Mouse (Mus musculus): ENCODE measurements at regions not wholly inside any gene's neighbourhood (a gene's known extent, or its start where the extent isn't known, plus 50 kb on each side); places are given as distances from the start of the nearest gene placed in this dataset.

DNA sequence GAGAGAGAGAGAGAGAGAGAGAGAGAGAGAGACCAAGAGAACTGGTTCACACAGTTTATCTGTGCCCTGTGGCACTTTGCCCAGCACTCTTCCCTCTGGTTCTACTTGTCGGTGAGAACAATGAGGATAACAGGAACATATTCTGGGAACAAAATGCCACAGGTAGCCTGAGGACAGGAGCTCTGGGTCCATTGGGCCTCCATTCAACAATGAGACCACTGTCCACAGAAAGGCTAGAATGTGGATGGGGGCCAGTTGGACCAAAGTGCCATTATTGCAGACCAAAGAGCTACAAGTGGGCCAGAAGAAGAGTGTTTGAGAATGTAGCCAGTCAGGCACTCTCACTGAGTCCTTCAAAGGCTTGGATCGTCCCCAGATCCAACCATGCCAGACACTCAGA, 600.2 kb upstream of the A1bg start:
- Histone ChIP-seq H3K79me2 (ENCODE audit: control insufficient read depth, insufficient read depth, low read length) (no peaks in the 10 kb centered on the region), H3K27me3 (ENCODE audit: control insufficient read depth, insufficient read depth, low read length) (no peaks in the 10 kb centered on the region), H3K9ac (ENCODE audit: low read depth, low read length) (no peak overlapping the region), H3K36me3 (ENCODE audit: control insufficient read depth, insufficient read depth, low read length) (no peaks in the 10 kb centered on the region), H3K4me3 (ENCODE audit: insufficient read depth, low read depth, low read length) (no peak overlapping the region), H3K4me1 (ENCODE audit: control insufficient read depth, insufficient read depth, low read length) (no peaks in the 10 kb centered on the region), H3K27ac (replicated peaks; ENCODE audit: insufficient read depth, low read depth, low read length) (no peak overlapping the region)
- no peak for TF ChIP-seq POLR2A (IDR thresholded peaks at IDR 0.05; ENCODE audit: extremely low read depth, insufficient read depth, low read length)
- TF ChIP-seq CTCF (IDR thresholded peaks at IDR 0.05; ENCODE audit: low read depth, low read length), result no peak
- 78% methylated on average over 2 of the region's 2 CpGs for WGBS
- no peak for DNase-seq (ENCODE audit: extremely low read depth, low read depth, low spot score)

DNA sequence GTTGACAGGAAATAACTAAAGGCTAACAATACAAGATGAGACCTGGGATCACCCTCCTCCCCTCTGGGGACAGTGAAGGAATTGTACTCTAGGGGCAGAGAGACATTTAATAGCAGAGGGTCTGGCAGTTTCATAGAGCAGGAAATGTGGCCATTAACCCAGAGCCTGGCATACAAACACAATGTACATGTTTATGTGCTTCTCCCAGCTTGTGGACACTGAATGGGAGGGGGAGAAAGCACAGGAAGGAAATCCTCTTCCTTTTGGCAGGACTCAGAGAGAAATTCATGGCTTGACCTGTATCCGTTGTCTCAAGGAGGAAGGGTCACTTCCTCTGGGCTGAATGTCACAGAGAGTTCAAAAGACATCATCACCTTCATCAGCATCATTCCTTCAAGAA, 594.5 kb upstream of the A1bg start:
- Histone ChIP-seq H3K27me3 (ENCODE audit: control insufficient read depth, insufficient read depth, low read length) (no peaks in the 10 kb centered on the region), H3K79me2 (ENCODE audit: control insufficient read depth, insufficient read depth, low read length) (no peaks in the 10 kb centered on the region), H3K36me3 (ENCODE audit: control insufficient read depth, insufficient read depth, low read length) (no peaks in the 10 kb centered on the region), H3K9ac (ENCODE audit: low read depth, low read length) (no peak overlapping the region), H3K4me3 (ENCODE audit: insufficient read depth, low read depth, low read length) (no peak overlapping the region), H3K27ac (replicated peaks; ENCODE audit: insufficient read depth, low read depth, low read length) (no peak overlapping the region), H3K4me1 (ENCODE audit: control insufficient read depth, insufficient read depth, low read length) (no peaks in the 10 kb centered on the region)
- TF ChIP-seq POLR2A (IDR thresholded peaks at IDR 0.05; ENCODE audit: extremely low read depth, insufficient read depth, low read length) (no peak), CTCF (IDR thresholded peaks at IDR 0.05; ENCODE audit: low read depth, low read length) (no peak)
- DNase-seq (ENCODE audit: extremely low read depth, low read depth, low spot score), result peak; percentile 4
- 55% methylated on average over 1 of the region's 1 CpGs for WGBS

DNA sequence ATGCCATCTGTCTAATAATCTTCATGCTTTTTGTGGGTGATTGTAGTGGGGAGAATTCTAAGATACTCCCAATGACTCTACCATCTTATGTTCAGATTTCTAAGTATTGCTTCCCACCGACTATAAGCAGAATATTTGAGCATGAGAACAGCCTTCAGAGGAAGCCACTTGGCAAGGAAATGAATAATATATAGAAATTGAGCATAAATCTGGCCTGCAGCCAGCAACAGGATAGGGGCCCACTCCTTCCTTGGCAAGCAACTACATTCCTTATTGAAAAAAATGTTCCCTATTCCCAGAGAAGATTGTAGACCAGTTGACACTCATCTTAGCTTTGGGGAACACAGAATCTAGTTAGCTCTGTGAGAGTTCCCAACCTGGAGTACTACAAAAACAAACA, 591.5 kb upstream of the A1bg start:
- Histone ChIP-seq H3K4me3 (ENCODE audit: insufficient read depth, low read depth, low read length) (no peak overlapping the region), H3K79me2 (ENCODE audit: control insufficient read depth, insufficient read depth, low read length) (no peaks in the 10 kb centered on the region), H3K36me3 (ENCODE audit: control insufficient read depth, insufficient read depth, low read length) (no peaks in the 10 kb centered on the region), H3K27me3 (ENCODE audit: control insufficient read depth, insufficient read depth, low read length) (no peaks in the 10 kb centered on the region), H3K9ac (ENCODE audit: low read depth, low read length) (no peak overlapping the region), H3K27ac (replicated peaks; ENCODE audit: insufficient read depth, low read depth, low read length) (no peak overlapping the region), H3K4me1 (ENCODE audit: control insufficient read depth, insufficient read depth, low read length) (no peaks in the 10 kb centered on the region)
- no peak for DNase-seq (ENCODE audit: extremely low read depth, low read depth, low spot score)
- no peak for TF ChIP-seq POLR2A (IDR thresholded peaks at IDR 0.05; ENCODE audit: extremely low read depth, insufficient read depth, low read length)
- no peak for TF ChIP-seq CTCF (IDR thresholded peaks at IDR 0.05; ENCODE audit: low read depth, low read length)
- 57% methylated on average over 1 of the region's 1 CpGs for WGBS

DNA sequence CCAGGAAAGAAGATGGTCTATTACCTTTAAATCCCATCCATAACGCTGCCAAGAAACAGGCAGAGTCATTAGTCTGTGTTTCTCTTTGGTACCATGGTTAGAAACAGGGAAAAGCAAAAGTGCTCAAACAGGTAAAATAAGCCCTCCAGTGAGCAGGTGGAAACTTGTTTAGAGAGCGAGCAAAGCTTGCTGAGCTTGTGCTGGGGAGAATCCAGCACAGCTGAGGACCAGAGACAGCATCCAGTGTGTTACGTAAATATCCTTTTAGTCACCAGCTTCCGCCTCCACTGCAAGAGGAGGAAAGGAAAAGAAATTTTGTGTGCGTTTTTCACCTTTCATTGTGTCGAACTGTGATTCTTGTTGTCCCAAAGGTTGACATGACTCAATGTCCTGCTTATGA, 586.0 kb upstream of the A1bg start:
- 90% methylated on average over 6 of the region's 6 CpGs for WGBS
- Histone ChIP-seq H3K4me3 (ENCODE audit: insufficient read depth, low read depth, low read length) (no peak overlapping the region), H3K27me3 (ENCODE audit: control insufficient read depth, insufficient read depth, low read length) (no peaks in the 10 kb centered on the region), H3K79me2 (ENCODE audit: control insufficient read depth, insufficient read depth, low read length) (no peaks in the 10 kb centered on the region), H3K9ac (ENCODE audit: low read depth, low read length) (no peak overlapping the region), H3K27ac (replicated peaks; ENCODE audit: insufficient read depth, low read depth, low read length) (no peak overlapping the region), H3K4me1 (ENCODE audit: control insufficient read depth, insufficient read depth, low read length) (no peaks in the 10 kb centered on the region), H3K36me3 (ENCODE audit: control insufficient read depth, insufficient read depth, low read length) (no peaks in the 10 kb centered on the region)
- TF ChIP-seq CTCF (IDR thresholded peaks at IDR 0.05; ENCODE audit: low read depth, low read length) (no peak), POLR2A (IDR thresholded peaks at IDR 0.05; ENCODE audit: extremely low read depth, insufficient read depth, low read length) (no peak)
- no peak for DNase-seq (ENCODE audit: extremely low read depth, low read depth, low spot score)

DNA sequence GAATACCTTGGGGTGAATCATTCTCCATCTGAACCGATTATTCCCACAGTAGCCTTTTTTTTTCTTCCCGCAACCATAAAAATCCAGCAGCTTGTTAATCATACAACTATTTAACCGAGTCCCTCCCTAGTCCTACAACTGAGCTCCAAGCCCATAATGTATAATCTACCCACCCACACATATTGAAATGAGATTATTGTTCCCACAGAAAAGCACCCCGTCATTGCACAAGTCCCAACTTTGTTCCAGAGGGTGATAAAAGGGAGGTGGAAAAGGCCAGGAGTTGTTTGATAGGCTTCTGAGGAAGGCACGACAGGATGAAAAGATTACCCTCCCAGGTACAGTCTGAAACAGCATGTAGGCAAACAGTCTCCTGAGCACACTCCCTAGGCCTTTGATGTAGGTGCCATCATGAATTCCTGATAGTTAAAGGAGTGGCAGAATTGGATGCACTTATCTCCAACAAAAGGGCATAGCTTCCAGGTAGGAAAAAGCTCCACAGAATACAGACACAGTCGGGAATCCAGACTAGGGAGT, 583.6 kb upstream of the A1bg start:
- no peaks in the 10 kb centered on the region for H3K4me1 ChIP-seq (ENCODE audit: control insufficient read depth, insufficient read depth, low read length)
- no peak for TF ChIP-seq CTCF (IDR thresholded peaks at IDR 0.05; ENCODE audit: low read depth, low read length)
- no peak for TF ChIP-seq POLR2A (IDR thresholded peaks at IDR 0.05; ENCODE audit: extremely low read depth, insufficient read depth, low read length)
- 83% methylated on average over 6 of the region's 6 CpGs for WGBS

DNA sequence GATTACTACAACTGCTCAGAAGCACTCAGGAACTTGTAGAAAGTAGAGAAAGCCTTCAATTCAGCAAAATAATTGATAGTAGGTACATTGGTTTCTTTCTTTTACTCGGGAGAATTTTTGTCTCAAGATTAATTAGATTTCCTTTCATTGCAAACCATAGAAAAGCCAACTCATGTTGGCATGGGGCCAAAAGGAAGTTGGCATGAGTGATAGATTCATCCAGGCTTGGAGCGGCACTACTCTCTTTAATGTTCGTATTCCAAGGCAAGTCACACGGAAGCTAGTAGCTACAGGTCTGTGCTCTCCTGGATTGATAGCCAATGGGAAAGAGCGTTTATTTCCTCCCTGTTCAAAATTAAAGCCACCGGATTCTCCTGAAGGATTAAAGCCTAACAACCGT, 580.6 kb upstream of the A1bg start:
- no peak overlapping the region for H3K27ac ChIP-seq (replicated peaks; ENCODE audit: insufficient read depth, low read depth, low read length)
- no peaks in the 10 kb centered on the region for H3K27me3 ChIP-seq (ENCODE audit: control insufficient read depth, insufficient read depth, low read length)
- no peak overlapping the region for H3K4me3 ChIP-seq (ENCODE audit: insufficient read depth, low read depth, low read length)
- TF ChIP-seq CTCF (IDR thresholded peaks at IDR 0.05; ENCODE audit: low read depth, low read length) (no peak), POLR2A (IDR thresholded peaks at IDR 0.05; ENCODE audit: extremely low read depth, insufficient read depth, low read length) (no peak)
- H3K9ac ChIP-seq (ENCODE audit: low read depth, low read length), result no peak overlapping the region
- no peaks in the 10 kb centered on the region for H3K79me2 ChIP-seq (ENCODE audit: control insufficient read depth, insufficient read depth, low read length)
- no peaks in the 10 kb centered on the region for H3K4me1 ChIP-seq (ENCODE audit: control insufficient read depth, insufficient read depth, low read length)
- WGBS, result 75% methylated on average over 7 of the region's 7 CpGs
- DNase-seq (ENCODE audit: extremely low read depth, low read depth, low spot score), result no peak
- H3K36me3 ChIP-seq (ENCODE audit: control insufficient read depth, insufficient read depth, low read length), result no peaks in the 10 kb centered on the region

More for the DNA sequence above, 583.6 kb upstream of the A1bg start:
- no peaks in the 10 kb centered on the region for H3K27me3 ChIP-seq (ENCODE audit: control insufficient read depth, insufficient read depth, low read length)
- H3K36me3 ChIP-seq (ENCODE audit: control insufficient read depth, insufficient read depth, low read length), result no peaks in the 10 kb centered on the region
- DNase-seq (ENCODE audit: extremely low read depth, low read depth, low spot score), result no peak
- H3K9ac ChIP-seq (ENCODE audit: low read depth, low read length), result no peak overlapping the region
- no peak overlapping the region for H3K4me3 ChIP-seq (ENCODE audit: insufficient read depth, low read depth, low read length)
- no peaks in the 10 kb centered on the region for H3K79me2 ChIP-seq (ENCODE audit: control insufficient read depth, insufficient read depth, low read length)
- H3K27ac ChIP-seq (replicated peaks; ENCODE audit: insufficient read depth, low read depth, low read length), result no peak overlapping the region

Data from liver, adult 2 months (tissue).